19 mouse cellular contexts compared by ENCODE assay signal in the genomic region with DNA sequence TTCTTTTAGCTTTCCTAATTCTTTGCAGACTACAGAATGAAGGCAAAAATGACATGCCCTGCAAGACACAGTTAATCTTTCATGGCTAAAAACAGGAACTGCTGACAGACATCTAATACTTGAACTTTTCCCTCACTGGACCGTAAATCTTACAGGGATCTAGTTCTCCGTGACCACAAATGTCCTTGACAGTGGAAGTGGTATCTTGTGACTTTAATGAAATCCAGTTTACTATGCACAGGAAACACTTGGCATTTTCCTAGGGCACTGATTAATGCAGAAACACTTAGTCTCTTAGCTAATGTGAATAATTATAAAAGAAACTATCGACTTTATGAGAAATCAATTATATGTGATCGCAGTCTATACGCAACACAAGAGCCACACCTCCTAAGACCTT.
A peak's percentile ranks its signal among the peaks of the same experiment; 100 is the strongest.
DNase-seq lines count a peak whose midpoint lies in the region; ATAC-seq and TF ChIP-seq lines count a peak whose summit lies in the region.
"Had no signal": no experiment of that assay in that cellular context is flagged by ENCODE, and none has a peak within 500 bp of the region (broad histone marks: within the 10 kb centered on the region; RNA-seq: fewer than 3 reads in every experiment).

No protein-coding gene starts in this region.

- H3K4me2 ChIP-seq in limb, embryonic 11.5 days (ENCODE audit: low read depth, severe bottlenecking), result no peak overlapping the region
- H3K4me2 ChIP-seq: embryonic facial prominence, embryonic 13.5 days; forebrain, embryonic 12.5 days; heart, embryonic 12.5 days; hindbrain, embryonic 12.5 days had no signal

- no peaks in the 10 kb centered on the region for H3K36me3 ChIP-seq in kidney, adult 2 months (ENCODE audit: control insufficient read depth, insufficient read depth, low read length)
- no peaks in the 10 kb centered on the region for H3K36me3 ChIP-seq in limb, embryonic 11.5 days (ENCODE audit: control insufficient read depth, insufficient read depth, low read length)
- H3K36me3 ChIP-seq in limb, embryonic 10.5 days, result no peaks in the 10 kb centered on the region
- H3K36me3 ChIP-seq: embryonic facial prominence, embryonic 13.5 days; forebrain, embryonic 12.5 days; heart, embryonic 12.5 days; hindbrain, embryonic 12.5 days had no signal

- no peak for ATAC-seq in limb, embryonic 11.5 days (ENCODE audit: insufficient number of reproducible peaks, low FRiP score, low TSS enrichment, low read depth)
- ATAC-seq in granulocyte monocyte progenitor cell, adult 5-6 weeks (replicated peaks; ENCODE audit: poor library complexity, severe bottlenecking), result peak; percentile 80
- ATAC-seq: forebrain, postnatal 0 days; hindbrain, embryonic 16.5 days had no signal

- no peaks in the 10 kb centered on the region for H3K27me3 ChIP-seq in kidney, adult 2 months (replicated peaks; ENCODE audit: control insufficient read depth, insufficient read depth, low read length)
- H3K27me3 ChIP-seq in limb, embryonic 11.5 days (ENCODE audit: control insufficient read depth, insufficient read depth, low read length), result no peaks in the 10 kb centered on the region
- no peaks in the 10 kb centered on the region for H3K27me3 ChIP-seq in limb, embryonic 10.5 days (ENCODE audit: low read depth, poor library complexity, severe bottlenecking)
- H3K27me3 ChIP-seq: CH12.LX; embryonic facial prominence, embryonic 13.5 days; forebrain, embryonic 12.5 days; heart, embryonic 12.5 days; hindbrain, embryonic 12.5 days had no signal

- peaks cover 3% of the 10 kb centered on the region; the same call in 1 of the 2 replicates for H3K4me1 ChIP-seq in kidney, adult 2 months (ENCODE audit: control insufficient read depth, insufficient read depth, low read length)
- H3K4me1 ChIP-seq in limb, embryonic 11.5 days (ENCODE audit: control insufficient read depth, insufficient read depth, low read length), result no peaks in the 10 kb centered on the region
- H3K4me1 ChIP-seq in limb, embryonic 10.5 days, result no peaks in the 10 kb centered on the region
- H3K4me1 ChIP-seq: embryonic facial prominence, embryonic 13.5 days; forebrain, embryonic 12.5 days; heart, embryonic 12.5 days; hindbrain, embryonic 12.5 days had no signal

- H3K27ac ChIP-seq in kidney, adult 2 months (ENCODE audit: insufficient read depth, low read depth, low read length), result peak overlapping the region; percentile 73
- H3K27ac ChIP-seq in limb, embryonic 11.5 days (replicated peaks; ENCODE audit: low read depth, low read length), result no peak overlapping the region
- H3K27ac ChIP-seq in limb, embryonic 10.5 days, result no peak overlapping the region
- H3K27ac ChIP-seq: embryonic facial prominence, embryonic 13.5 days; forebrain, embryonic 12.5 days; hindbrain, embryonic 12.5 days had no signal

- H3K9ac ChIP-seq in limb, embryonic 11.5 days (ENCODE audit: low read length), result no peak overlapping the region
- H3K9ac ChIP-seq: embryonic facial prominence, embryonic 13.5 days; forebrain, embryonic 12.5 days; forebrain, postnatal 0 days; heart, embryonic 12.5 days; hindbrain, embryonic 12.5 days had no signal

- no peaks in the 10 kb centered on the region for H3K9me3 ChIP-seq in limb, embryonic 11.5 days (ENCODE audit: control insufficient read depth, low read length)
- no peaks in the 10 kb centered on the region for H3K9me3 ChIP-seq in limb, embryonic 10.5 days (replicated peaks)
- H3K9me3 ChIP-seq: embryonic facial prominence, embryonic 13.5 days; forebrain, embryonic 12.5 days; heart, embryonic 12.5 days; hindbrain, embryonic 12.5 days had no signal

- intact Hi-C loops in heart, postnatal 36 days (cut with DNase I), result no loop called here

- no peak for TF ChIP-seq CTCF in kidney, adult 2 months (conservative IDR thresholded peaks at IDR 0.05; ENCODE audit: insufficient read depth, insufficient read length, low read depth, low read length)

- WGBS in kidney, adult 2 months, result 45% methylated on average over 5 of the region's 5 CpGs
- WGBS in limb, embryonic 11.5 days, result 79% methylated on average over 5 of the region's 5 CpGs
- WGBS in limb, embryonic 10.5 days, result 79% methylated on average over 5 of the region's 5 CpGs

- DNase-seq in kidney, adult 2 months, result peak; percentile 67
- DNase-seq in kidney, postnatal 25 days, result no peak
- DNase-seq in limb, embryonic 11.5 days (ENCODE audit: low spot score), result peak; percentile 10
- DNase-seq in limb, embryonic 10.5 days (ENCODE audit: low spot score), result no peak
- DNase-seq in heart, postnatal 36 days, result no peak
- DNase-seq in cerebellum, adult 18-20 months, result no peak
- DNase-seq: adrenal gland, adult 8-10 months; adrenal gland, postnatal 36 days; cerebellum, adult 9-10 months; cerebellum, postnatal 25 days; forebrain, postnatal 0 days; gastrocnemius, postnatal 14 days had no signal

- no peak overlapping the region for H3K4me3 ChIP-seq in kidney, adult 2 months (ENCODE audit: insufficient read depth, low read depth, low read length)
- no peak overlapping the region for H3K4me3 ChIP-seq in limb, embryonic 11.5 days (ENCODE audit: low read depth, low read length)
- H3K4me3 ChIP-seq in limb, embryonic 10.5 days, result no peak overlapping the region
- H3K4me3 ChIP-seq: embryonic facial prominence, embryonic 13.5 days; forebrain, embryonic 12.5 days; heart, embryonic 12.5 days; hindbrain, embryonic 12.5 days had no signal

- TF ChIP-seq POLR2A in kidney, adult 2 months (IDR thresholded peaks at IDR 0.05; ENCODE audit: low read depth, low read length), result no peak

Comparison
In these comparisons a context has a peak if more than half of its experiments do, and no peak if none do; other contexts are left out.
1. DNase-seq: peak in kidney, adult 2 months (single experiment) and limb, embryonic 11.5 days (single experiment); none in kidney, postnatal 25 days (0 of 2), limb, embryonic 10.5 days (single experiment), heart, postnatal 36 days (0 of 2) and cerebellum, adult 18-20 months (0 of 2).